Mouse (Mus musculus) left cerebral cortex, adult 9 months (tissue): ENCODE measurements at regions not wholly inside any gene's neighbourhood (a gene's known extent, or its start where the extent isn't known, plus 50 kb on each side); places are given as distances from the start of the nearest gene placed in this dataset.
"Not testable (repeated sequence)": the region's sequence is repeated elsewhere in the genome, so short reads cannot be mapped to it uniquely, and the experiment has no call there.

ENCODE experiments used
- DNase-seq, 2 experiments: peaks; one replicate each; pipeline ENCODE4 v3.0.0; 2022; ENCODE audit warnings: low spot score in 2 of 2

- DNase-seq: no peak
Observed at GRCm38 (mm10) chr11:9932360-9933265, 740.9 kb downstream of the Abca13 start.

GRCm38 (mm10) chr11:9962696-9963202 is 771.0 kb downstream of the Abca13 start:
- no peak for DNase-seq

GRCm38 (mm10) chr11:9982974-9983373 is 791.2 kb downstream of the Abca13 start:
- DNase-seq: no peak

GRCm38 (mm10) chr11:9994601-9995166 is 802.9 kb downstream of the Abca13 start:
- no peak for DNase-seq

GRCm38 (mm10) chr11:9995356-9995755 is 803.6 kb downstream of the Abca13 start:
- DNase-seq: no peak

- peak in 1 of 2 experiments; percentile 19 for DNase-seq
Observed at GRCm38 (mm10) chr11:9997532-9998138, 805.9 kb downstream of the Abca13 start.

- DNase-seq: no peak
Observed at GRCm38 (mm10) chr11:10002170-10002569, 810.4 kb downstream of the Abca13 start.

GRCm38 (mm10) chr11:10006881-10007280 is 815.1 kb downstream of the Abca13 start:
- no peak for DNase-seq

GRCm38 (mm10) chr11:10046593-10046992 is 854.9 kb downstream of the Abca13 start:
- DNase-seq: no peak

- no peak for DNase-seq
Observed at GRCm38 (mm10) chr11:10051584-10052210, 860.0 kb downstream of the Abca13 start.

GRCm38 (mm10) chr11:10071881-10072280 is 880.1 kb downstream of the Abca13 start:
- no peak for DNase-seq

GRCm38 (mm10) chr11:10087939-10088338 is 896.2 kb downstream of the Abca13 start:
- no peak for DNase-seq

- not testable (repeated sequence) for DNase-seq
Observed at GRCm38 (mm10) chr11:10102314-10102713, 910.6 kb downstream of the Abca13 start.

- no peak for DNase-seq
Observed at GRCm38 (mm10) chr11:10105077-10105476, 913.3 kb downstream of the Abca13 start.

- no peak for DNase-seq
Observed at GRCm38 (mm10) chr11:10142161-10142560, 950.4 kb downstream of the Abca13 start.

GRCm38 (mm10) chr11:10149160-10149559 is 957.4 kb downstream of the Abca13 start:
- DNase-seq: no peak

GRCm38 (mm10) chr11:10153836-10154235 is 960.2 kb upstream of the Vwc2 start:
- peak; percentile 14 to 17 for DNase-seq

- DNase-seq: no peak
Observed at GRCm38 (mm10) chr11:10193738-10194137, 920.3 kb upstream of the Vwc2 start.

GRCm38 (mm10) chr11:10194774-10195173 is 919.2 kb upstream of the Vwc2 start:
- DNase-seq: no peak

- DNase-seq: no peak
Observed at GRCm38 (mm10) chr11:10201021-10201420, 913.0 kb upstream of the Vwc2 start.

GRCm38 (mm10) chr11:10205257-10205656 is 908.8 kb upstream of the Vwc2 start:
- no peak for DNase-seq
